Mouse (Mus musculus) heart, postnatal 0 days (tissue): Measurements from ENCODE around the gene Apln.
A peak's percentile ranks its signal among the peaks of the same experiment; 100 is the strongest.

Experiments
- CTCF ChIP-seq: IDR thresholded peaks from 2 replicates; pipeline ENCODE4 v1.5.1; 2016; ENCODE audit warnings: antibody characterized with exemption, control low read depth, low read depth
- EP300 ChIP-seq: IDR thresholded peaks from 2 replicates; pipeline ENCODE4 v1.6.1; 2016; ENCODE audit warnings: antibody characterized with exemption, low read depth

DNA sequence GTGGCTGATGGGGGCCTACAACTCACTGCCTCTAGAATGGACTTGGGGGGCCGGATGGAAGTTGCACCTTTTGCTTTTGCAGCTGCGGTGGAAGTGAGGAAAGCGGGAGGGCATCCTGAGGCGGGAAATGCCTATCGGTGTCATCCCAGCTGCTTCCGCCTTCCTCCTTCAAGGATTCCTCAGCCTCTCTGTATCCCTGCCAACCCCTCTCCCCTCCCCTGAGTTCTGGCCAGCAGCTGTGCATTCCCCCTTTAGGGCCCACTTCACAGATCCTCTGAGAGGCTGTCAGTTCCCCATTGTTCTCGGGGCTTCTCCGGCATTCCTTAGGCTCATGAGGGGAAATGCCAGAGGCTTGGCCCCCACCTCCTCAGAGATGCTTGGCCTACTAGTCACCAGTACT lies 28.6 kb downstream of the Apln start:
- TF ChIP-seq EP300 (peak; percentile 71; the same call in 1 of the 2 replicates), CTCF (no peak)
